Mouse (Mus musculus): Measurements from ENCODE around the gene Nt5e.

The Nt5e gene

GRCm38 (mm10) chr9:88380542-88380941, 53.5 kb downstream of the Nt5e start:
- no peak for DNase-seq (ENCODE audit: extremely low read depth, low read depth)

GRCm38 (mm10) chr9:88388826-88389225, 61.8 kb downstream of the Nt5e start:
- no peak for DNase-seq (ENCODE audit: extremely low read depth, low read depth)

- DNase-seq (ENCODE audit: extremely low read depth, low read depth) = no peak
Observed at GRCm38 (mm10) chr9:88394852-88395251, 67.9 kb downstream of the Nt5e start.

GRCm38 (mm10) chr9:88398461-88398860, 71.5 kb downstream of the Nt5e start:
- no peak for DNase-seq (ENCODE audit: extremely low read depth, low read depth)

- peak; percentile 17 for DNase-seq (ENCODE audit: extremely low read depth, low read depth)
Observed at GRCm38 (mm10) chr9:88404088-88404487, 77.1 kb downstream of the Nt5e start.

- DNase-seq (ENCODE audit: extremely low read depth, low read depth) = no peak
Observed at GRCm38 (mm10) chr9:88404515-88404914, 77.5 kb downstream of the Nt5e start.

GRCm38 (mm10) chr9:88409978-88410377, 83.0 kb downstream of the Nt5e start:
- DNase-seq (ENCODE audit: extremely low read depth, low read depth) = no peak

- no peak for DNase-seq (ENCODE audit: extremely low read depth, low read depth)
Observed at GRCm38 (mm10) chr9:88416752-88417151, 89.8 kb downstream of the Nt5e start.
